Mouse (Mus musculus): ENCODE data around the gene Pde8b.

DNA sequence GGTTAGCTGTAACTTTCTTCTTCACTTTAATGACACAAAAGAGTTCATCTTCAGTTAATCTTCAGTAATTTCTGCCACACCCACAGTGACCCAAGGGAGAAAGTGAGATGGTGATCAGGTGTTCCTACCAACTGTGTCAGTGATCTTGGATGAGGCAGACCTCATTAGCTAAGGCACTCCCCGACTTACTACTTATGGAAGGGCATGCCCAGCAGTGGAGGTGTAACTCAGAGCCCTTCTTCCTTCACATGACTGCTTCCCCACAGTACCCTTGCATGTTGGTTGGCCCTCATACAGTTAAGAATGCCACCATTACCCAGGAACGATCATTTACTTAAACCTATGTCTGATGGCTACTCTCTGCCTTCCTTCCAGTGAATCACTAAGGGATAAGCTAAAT is 25.6 kb downstream of the Pde8b start:
- no peak for TF ChIP-seq CTCF (IDR thresholded peaks at IDR 0.05; ENCODE audit: low read depth)
- no peak for TF ChIP-seq EP300 (optimal IDR thresholded peaks at IDR 0.05)

Data from stomach, postnatal 0 days (tissue).